Mouse (Mus musculus): ENCODE measurements around the gene Cdh13. TPM values are rescaled to one million over a fixed set of nuclear protein-coding genes. Genes with fewer than 3 reads are reported as not detected.

Cdh13 gene
- 0.03 TPM in 1 of 2 replicates, not detected in the other for polyA plus RNA-seq (2012)

GRCm38 (mm10) chr8:118283600-118284111, at the start of gene Cdh13:
Gene Cdh13 (plus strand): TSS chr8:118283733.
- no peak for TF ChIP-seq TAL1 (IDR thresholded peaks at IDR 0.05; ENCODE audit: low read length)
- TF ChIP-seq GATA1 (IDR thresholded peaks at IDR 0.05; ENCODE audit: low read length), result no peak
- Histone ChIP-seq H3K27me3 (ENCODE audit: control insufficient read depth) (peaks cover 33% of the 10 kb centered on the region), H3K36me3 (ENCODE audit: control insufficient read depth) (no peaks in the 10 kb centered on the region), H3K9me3 (ENCODE audit: control insufficient read depth, low read length) (peaks cover 11% of the 10 kb centered on the region), H3K4me1 (ENCODE audit: control insufficient read depth) (no peaks in the 10 kb centered on the region), H3K4me3 (replicated peaks) (no peak within 1 kb of the TSS)

- no peak for TF ChIP-seq GATA1 (IDR thresholded peaks at IDR 0.05; ENCODE audit: low read length)
- TF ChIP-seq TAL1 (IDR thresholded peaks at IDR 0.05; ENCODE audit: low read length), result no peak
- H3K27me3 ChIP-seq (ENCODE audit: control insufficient read depth), result no peaks in the 10 kb centered on the region
- no peak overlapping the region for H3K4me3 ChIP-seq (replicated peaks)
- no peaks in the 10 kb centered on the region for H3K4me1 ChIP-seq (ENCODE audit: control insufficient read depth)
- H3K9me3 ChIP-seq (ENCODE audit: control insufficient read depth, low read length), result peaks cover 58% of the 10 kb centered on the region
- H3K36me3 ChIP-seq (ENCODE audit: control insufficient read depth), result no peaks in the 10 kb centered on the region
Observed at GRCm38 (mm10) chr8:118235626-118236025, 47.9 kb upstream of the Cdh13 start.

- no peaks in the 10 kb centered on the region for H3K36me3 ChIP-seq (ENCODE audit: control insufficient read depth)
- no peaks in the 10 kb centered on the region for H3K4me1 ChIP-seq (ENCODE audit: control insufficient read depth)
- peaks cover 68% of the 10 kb centered on the region for H3K9me3 ChIP-seq (ENCODE audit: control insufficient read depth, low read length)
- H3K27me3 ChIP-seq (ENCODE audit: control insufficient read depth), result no peaks in the 10 kb centered on the region
- TF ChIP-seq TAL1 (IDR thresholded peaks at IDR 0.05; ENCODE audit: low read length) (no peak), GATA1 (IDR thresholded peaks at IDR 0.05; ENCODE audit: low read length) (no peak)
- no peak overlapping the region for H3K4me3 ChIP-seq (replicated peaks)
Observed at GRCm38 (mm10) chr8:118237150-118237620, 46.3 kb upstream of the Cdh13 start.

- H3K27me3 ChIP-seq (ENCODE audit: control insufficient read depth), result no peaks in the 10 kb centered on the region
- no peaks in the 10 kb centered on the region for H3K4me1 ChIP-seq (ENCODE audit: control insufficient read depth)
- no peak for TF ChIP-seq TAL1 (IDR thresholded peaks at IDR 0.05; ENCODE audit: low read length)
- TF ChIP-seq GATA1 (IDR thresholded peaks at IDR 0.05; ENCODE audit: low read length), result no peak
- peaks cover 67% of the 10 kb centered on the region for H3K9me3 ChIP-seq (ENCODE audit: control insufficient read depth, low read length)
- H3K36me3 ChIP-seq (ENCODE audit: control insufficient read depth), result no peaks in the 10 kb centered on the region
- no peak overlapping the region for H3K4me3 ChIP-seq (replicated peaks)
Observed at GRCm38 (mm10) chr8:118238156-118238555, 45.4 kb upstream of the Cdh13 start.

GRCm38 (mm10) chr8:118239186-118239585, 44.3 kb upstream of the Cdh13 start:
- Histone ChIP-seq H3K36me3 (ENCODE audit: control insufficient read depth) (no peaks in the 10 kb centered on the region), H3K9me3 (ENCODE audit: control insufficient read depth, low read length) (peaks cover 70% of the 10 kb centered on the region), H3K4me1 (ENCODE audit: control insufficient read depth) (no peaks in the 10 kb centered on the region), H3K27me3 (ENCODE audit: control insufficient read depth) (no peaks in the 10 kb centered on the region), H3K4me3 (replicated peaks) (no peak overlapping the region)
- no peak for TF ChIP-seq TAL1 (IDR thresholded peaks at IDR 0.05; ENCODE audit: low read length)
- TF ChIP-seq GATA1 (IDR thresholded peaks at IDR 0.05; ENCODE audit: low read length), result no peak

GRCm38 (mm10) chr8:118249319-118249718, 34.2 kb upstream of the Cdh13 start:
- no peak for TF ChIP-seq TAL1 (IDR thresholded peaks at IDR 0.05; ENCODE audit: low read length)
- TF ChIP-seq GATA1 (IDR thresholded peaks at IDR 0.05; ENCODE audit: low read length), result no peak
- Histone ChIP-seq H3K27me3 (ENCODE audit: control insufficient read depth) (no peaks in the 10 kb centered on the region), H3K4me1 (ENCODE audit: control insufficient read depth) (no peaks in the 10 kb centered on the region), H3K36me3 (ENCODE audit: control insufficient read depth) (no peaks in the 10 kb centered on the region), H3K4me3 (replicated peaks) (no peak overlapping the region), H3K9me3 (ENCODE audit: control insufficient read depth, low read length) (peaks cover 55% of the 10 kb centered on the region)

- Histone ChIP-seq H3K27me3 (ENCODE audit: control insufficient read depth) (no peaks in the 10 kb centered on the region), H3K4me3 (replicated peaks) (no peak overlapping the region), H3K36me3 (ENCODE audit: control insufficient read depth) (no peaks in the 10 kb centered on the region), H3K4me1 (ENCODE audit: control insufficient read depth) (no peaks in the 10 kb centered on the region), H3K9me3 (ENCODE audit: control insufficient read depth, low read length) (peaks cover 55% of the 10 kb centered on the region)
- TF ChIP-seq TAL1 (IDR thresholded peaks at IDR 0.05; ENCODE audit: low read length) (no peak), GATA1 (IDR thresholded peaks at IDR 0.05; ENCODE audit: low read length) (no peak)
Observed at GRCm38 (mm10) chr8:118249923-118250322, 33.6 kb upstream of the Cdh13 start.

GRCm38 (mm10) chr8:118263117-118263516, 20.4 kb upstream of the Cdh13 start:
- Histone ChIP-seq H3K36me3 (ENCODE audit: control insufficient read depth) (no peaks in the 10 kb centered on the region), H3K27me3 (ENCODE audit: control insufficient read depth) (no peaks in the 10 kb centered on the region), H3K4me3 (replicated peaks) (no peak overlapping the region), H3K9me3 (ENCODE audit: control insufficient read depth, low read length) (peaks cover 52% of the 10 kb centered on the region), H3K4me1 (ENCODE audit: control insufficient read depth) (no peaks in the 10 kb centered on the region)
- TF ChIP-seq GATA1 (IDR thresholded peaks at IDR 0.05; ENCODE audit: low read length) (no peak), TAL1 (IDR thresholded peaks at IDR 0.05; ENCODE audit: low read length) (no peak)

- Histone ChIP-seq H3K4me1 (ENCODE audit: control insufficient read depth) (no peaks in the 10 kb centered on the region), H3K9me3 (ENCODE audit: control insufficient read depth, low read length) (peaks cover 36% of the 10 kb centered on the region), H3K36me3 (ENCODE audit: control insufficient read depth) (no peaks in the 10 kb centered on the region), H3K4me3 (replicated peaks) (no peak overlapping the region), H3K27me3 (ENCODE audit: control insufficient read depth) (no peaks in the 10 kb centered on the region)
- TF ChIP-seq GATA1 (IDR thresholded peaks at IDR 0.05; ENCODE audit: low read length) (no peak), TAL1 (IDR thresholded peaks at IDR 0.05; ENCODE audit: low read length) (no peak)
Observed at GRCm38 (mm10) chr8:118270751-118271402, 12.7 kb upstream of the Cdh13 start.

Data from erythroblast, embryonic 14.5 days (primary cell).